Mouse (Mus musculus): ENCODE measurements around the gene Mbnl1.
"Not testable (repeated sequence)": the region's sequence is repeated elsewhere in the genome, so short reads cannot be mapped to it uniquely, and the experiment has no call there.

The Mbnl1 gene

GRCm38 (mm10) chr3:60472681-60473177, at the start of gene Mbnl1:
TSS of gene Mbnl1 (plus strand) at chr3:60472830.
- no peak for DNase-seq

- DNase-seq, result no peak
Measured at GRCm38 (mm10) chr3:60424148-60424547, 48.5 kb upstream of the Mbnl1 start.

- DNase-seq, result no peak
Measured at GRCm38 (mm10) chr3:60429049-60429448, 43.6 kb upstream of the Mbnl1 start.

GRCm38 (mm10) chr3:60437254-60437653, 35.4 kb upstream of the Mbnl1 start:
- DNase-seq, result no peak

- DNase-seq, result no peak
Measured at GRCm38 (mm10) chr3:60437678-60438232, 34.9 kb upstream of the Mbnl1 start.

- DNase-seq, result no peak
Measured at GRCm38 (mm10) chr3:60438715-60439114, 33.9 kb upstream of the Mbnl1 start.

GRCm38 (mm10) chr3:60461828-60462521, 10.7 kb upstream of the Mbnl1 start:
- DNase-seq, result no peak

GRCm38 (mm10) chr3:60468667-60469066, 4.0 kb upstream of the Mbnl1 start:
- not testable (repeated sequence) for DNase-seq

GRCm38 (mm10) chr3:60469170-60469805, 3.3 kb upstream of the Mbnl1 start:
- not testable (repeated sequence) for DNase-seq

- no peak for DNase-seq
Measured at GRCm38 (mm10) chr3:60472011-60472680, 484 bp upstream of the Mbnl1 start.

- DNase-seq, result no peak
Measured at GRCm38 (mm10) chr3:60473861-60474653, 1.4 kb downstream of the Mbnl1 start.

- no peak for DNase-seq
Measured at GRCm38 (mm10) chr3:60474654-60474972, 2.0 kb downstream of the Mbnl1 start.

GRCm38 (mm10) chr3:60475055-60475454, 2.4 kb downstream of the Mbnl1 start:
- no peak for DNase-seq

- DNase-seq, result no peak
Measured at GRCm38 (mm10) chr3:60476751-60477255, 4.2 kb downstream of the Mbnl1 start.

GRCm38 (mm10) chr3:60478433-60478832, 5.8 kb downstream of the Mbnl1 start:
- DNase-seq, result no peak

GRCm38 (mm10) chr3:60480716-60481115, 8.1 kb downstream of the Mbnl1 start:
- no peak for DNase-seq

GRCm38 (mm10) chr3:60481740-60482399, 9.2 kb downstream of the Mbnl1 start:
- no peak for DNase-seq

- no peak for DNase-seq
Measured at GRCm38 (mm10) chr3:60483305-60483704, 10.7 kb downstream of the Mbnl1 start.

- no peak for DNase-seq
Measured at GRCm38 (mm10) chr3:60485987-60486712, 13.5 kb downstream of the Mbnl1 start.

- DNase-seq, result no peak
Measured at GRCm38 (mm10) chr3:60486713-60487170, 14.1 kb downstream of the Mbnl1 start.

- DNase-seq, result no peak
Measured at GRCm38 (mm10) chr3:60489509-60489908, 16.9 kb downstream of the Mbnl1 start.

All from right cerebral cortex, postnatal 4 days (tissue).